Mouse (Mus musculus) CD4-positive, CD25-positive, alpha-beta regulatory T cell, adult 2 months (primary cell): ENCODE results near the gene Mtif2.
A peak's percentile ranks its signal among the peaks of the same experiment; 100 is the strongest.
"Not testable (repeated sequence)": the region's sequence is repeated elsewhere in the genome, so short reads cannot be mapped to it uniquely, and the experiment has no call there.

Source experiments
- DNase-seq: peaks from one replicate; pipeline ENCODE4 v3.0.0-alpha.2; 2012; ENCODE audit warnings: low read depth, low spot score

Gene Mtif2

DNA sequence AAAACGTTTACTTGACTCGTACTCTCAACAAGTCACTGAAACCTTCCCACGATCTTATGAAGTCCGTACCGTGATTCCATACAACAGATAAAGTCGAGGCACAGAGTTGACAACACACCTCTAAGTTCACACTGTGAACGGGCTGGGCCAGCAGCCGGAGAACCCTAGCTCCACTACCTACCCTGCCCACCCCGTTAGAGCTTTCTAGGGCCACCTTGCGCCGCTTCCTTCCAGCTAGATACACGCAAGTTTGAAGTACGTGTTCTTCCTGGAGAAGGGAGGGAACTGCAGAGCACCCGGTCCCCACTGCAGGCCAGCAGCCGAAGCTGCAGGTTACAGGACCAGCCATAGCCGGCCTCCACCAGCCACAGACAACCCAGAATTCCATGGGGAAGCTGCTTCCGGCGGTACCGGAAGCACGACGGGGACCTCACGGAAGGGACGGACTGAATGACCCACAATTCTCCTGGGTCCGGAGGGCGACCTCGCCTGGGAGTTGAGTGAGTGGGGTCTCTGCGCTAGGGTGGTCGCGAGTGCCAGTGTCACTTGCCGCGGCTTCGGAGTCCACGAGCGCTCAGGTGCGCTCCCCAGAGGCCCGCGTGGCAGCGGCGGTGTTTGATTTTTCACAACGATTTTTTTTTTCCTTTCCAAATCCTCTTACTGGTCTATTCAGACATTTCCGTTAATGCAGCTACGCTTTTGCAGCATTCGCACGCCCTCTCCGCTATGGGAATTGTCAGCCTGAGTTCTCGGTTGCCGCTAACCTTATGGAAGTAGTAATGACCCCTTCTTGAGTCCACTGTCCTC is at the start of gene Mtif2:
TSS of gene Mtif2 (plus strand) at position 421 of the 807 bp plus-strand sequence.
- peak; percentile 69 for DNase-seq

DNA sequence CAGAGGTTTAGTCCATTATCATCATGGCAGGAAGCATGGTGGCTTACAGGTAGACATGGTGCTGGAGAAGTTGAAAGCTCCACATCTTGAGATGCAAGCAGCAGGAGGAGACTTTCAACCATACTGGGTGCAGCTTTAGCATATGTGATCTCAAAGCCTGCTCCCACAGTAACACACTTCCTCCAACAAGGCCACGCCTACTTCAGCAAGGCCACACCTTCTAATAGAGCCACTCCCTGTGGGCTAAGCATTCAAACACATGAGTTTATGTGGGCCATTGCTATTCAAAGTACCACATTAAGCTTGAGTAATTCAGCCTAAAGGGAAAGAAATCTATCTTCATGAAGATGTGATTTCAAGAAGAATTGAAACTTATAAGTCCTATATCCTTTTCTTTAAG is 33.1 kb upstream of the Mtif2 start:
- no peak for DNase-seq

- no peak for DNase-seq
These were observed 29.2 kb upstream of the Mtif2 start for GRCm38 (mm10) chr11:29496962-29497361.

DNA sequence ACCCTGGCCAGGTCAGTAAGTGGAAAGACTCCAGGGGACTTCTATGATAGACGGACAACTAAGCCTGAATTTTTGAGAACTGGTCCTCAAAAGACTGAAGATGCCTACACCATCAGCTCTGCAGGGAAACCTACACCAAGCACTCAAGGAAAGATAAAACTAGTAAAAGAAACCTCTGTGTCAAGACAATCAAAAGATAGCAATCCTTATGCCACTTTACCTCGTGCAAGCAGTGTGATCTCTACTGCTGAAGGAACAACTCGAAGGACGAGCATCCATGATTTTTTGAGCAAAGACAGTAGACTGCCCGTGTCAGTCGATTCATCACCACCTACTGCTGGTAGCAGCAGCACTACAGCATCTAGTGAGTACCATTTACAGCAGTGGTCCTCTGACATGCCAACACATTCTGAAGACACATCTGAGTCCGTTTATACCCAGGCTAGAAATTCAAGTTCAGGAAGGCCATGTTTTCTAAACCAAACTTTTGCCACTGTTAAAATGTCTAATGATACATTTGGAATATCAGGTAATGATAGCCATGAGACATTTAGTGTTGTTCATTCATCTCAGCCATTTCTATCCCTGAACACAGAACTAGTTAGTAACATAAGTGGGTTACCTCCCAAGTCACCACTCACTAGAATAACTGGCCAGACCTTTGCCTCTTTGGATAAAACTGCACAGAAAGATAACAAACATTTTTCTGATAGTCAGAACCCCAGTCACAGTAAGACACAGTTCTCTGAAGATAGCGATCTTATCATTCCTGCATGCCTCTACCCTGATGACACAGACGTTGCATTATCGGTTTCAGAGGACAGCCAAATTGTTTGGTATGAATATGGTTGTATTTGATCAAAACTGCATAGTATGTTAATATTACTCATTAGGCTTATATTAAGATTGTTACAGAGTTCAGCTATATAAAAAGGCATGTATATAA is 22.0 kb upstream of the Mtif2 start:
- no peak for DNase-seq

DNA sequence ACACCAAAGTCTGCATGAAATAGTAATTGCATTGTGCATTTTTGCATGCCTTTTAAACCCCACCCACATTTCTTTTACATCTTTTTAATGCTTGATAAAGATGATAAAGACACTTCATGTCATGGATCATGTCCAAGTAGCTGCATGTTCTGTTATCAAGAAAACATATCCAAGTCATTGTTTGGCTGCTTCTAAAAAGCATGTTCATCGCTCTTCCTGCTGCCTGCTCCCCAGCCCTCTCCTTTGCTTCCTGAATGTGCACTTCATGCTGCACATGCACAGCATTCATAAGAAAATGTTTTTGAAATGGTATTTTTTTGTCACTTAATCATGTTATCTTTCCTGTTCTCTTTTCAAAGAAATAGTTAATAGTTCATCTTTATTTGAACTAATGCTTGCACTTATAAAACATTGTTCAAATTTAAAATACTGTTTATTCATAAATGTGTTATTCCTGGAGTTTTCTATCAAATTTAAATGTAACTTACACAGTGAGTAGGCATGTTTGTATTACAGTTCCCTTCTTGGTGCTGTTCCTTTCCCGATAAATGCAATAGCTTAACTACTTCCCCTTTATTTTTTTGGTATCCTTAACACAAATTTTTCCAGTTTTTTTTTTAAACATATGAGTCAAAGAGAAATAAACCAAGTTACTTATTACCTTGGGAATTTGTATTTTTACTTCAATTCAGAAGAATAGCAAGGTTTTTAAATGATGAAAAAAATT is 21.1 kb upstream of the Mtif2 start:
- no peak for DNase-seq

DNA sequence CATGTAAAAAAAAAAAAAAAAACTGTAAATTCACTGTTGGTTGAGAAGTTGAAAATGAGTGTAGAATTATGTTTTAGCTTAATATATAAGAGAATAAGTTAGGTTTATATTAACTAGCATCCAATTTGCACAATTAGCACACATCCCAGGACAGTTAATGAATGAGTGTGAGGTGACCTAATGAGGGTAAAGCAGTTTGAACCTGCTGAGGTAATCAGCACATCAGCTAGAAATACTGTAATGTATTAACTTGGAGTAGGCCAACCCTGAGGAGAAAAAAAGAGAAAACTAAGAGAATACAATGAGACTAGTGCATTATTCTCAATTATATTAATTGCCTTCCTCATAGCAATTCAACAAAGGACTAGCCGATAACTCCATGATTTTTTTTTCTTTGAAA is 16.8 kb upstream of the Mtif2 start:
- no peak for DNase-seq

GRCm38 (mm10) chr11:29512818-29513535 is 13.2 kb upstream of the Mtif2 start:
- no peak for DNase-seq

GRCm38 (mm10) chr11:29514325-29514681 is 11.9 kb upstream of the Mtif2 start:
- peak; percentile 10 for DNase-seq

DNA sequence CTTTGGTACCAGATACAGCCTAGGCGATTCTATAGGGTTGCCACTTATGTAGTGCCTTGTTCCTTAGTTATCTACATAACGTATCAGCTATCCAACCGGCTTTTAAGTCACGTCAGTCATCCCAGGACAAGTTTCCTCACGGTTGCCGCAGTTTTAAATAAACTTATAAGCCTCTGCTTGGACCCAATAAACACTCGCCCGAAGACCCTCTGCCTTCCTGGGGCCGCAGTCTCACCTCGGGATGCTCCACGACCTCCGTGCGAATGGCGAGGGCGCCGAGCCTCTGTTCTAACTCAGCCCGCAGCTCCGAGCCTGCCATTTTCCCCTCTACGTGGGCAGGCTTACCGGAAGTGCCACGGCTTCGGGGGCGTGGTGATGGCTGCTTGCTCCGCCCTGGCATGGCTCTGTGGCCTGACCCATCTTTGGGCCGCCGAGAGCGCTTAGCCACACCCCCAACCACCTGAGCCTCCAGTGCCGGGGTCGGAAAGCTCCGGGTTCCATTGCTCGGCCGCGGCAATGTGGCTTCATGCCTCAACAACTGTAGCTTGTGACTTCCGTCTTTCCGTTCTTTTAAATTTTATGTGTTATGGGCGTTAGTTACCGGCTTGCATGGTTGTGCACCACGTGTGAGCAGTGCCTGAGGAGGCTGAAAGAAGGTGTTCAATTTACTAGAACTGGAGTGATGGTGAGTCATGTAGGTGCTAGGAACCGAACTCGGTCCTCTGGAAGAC is 11.4 kb upstream of the Mtif2 start, which contains the start of gene Prorsd1:
TSS of gene Prorsd1 (minus strand) at position 352 of the 731 bp plus-strand sequence.
- peak; percentile 96 for DNase-seq

GRCm38 (mm10) chr11:29538201-29538600 is 12.0 kb downstream of the Mtif2 start:
- DNase-seq = no peak

GRCm38 (mm10) chr11:29544225-29544945 is 18.2 kb downstream of the Mtif2 start:
- no peak for DNase-seq

- not testable (repeated sequence) for DNase-seq
These were observed 19.0 kb downstream of the Mtif2 start for GRCm38 (mm10) chr11:29545150-29545752.

DNA sequence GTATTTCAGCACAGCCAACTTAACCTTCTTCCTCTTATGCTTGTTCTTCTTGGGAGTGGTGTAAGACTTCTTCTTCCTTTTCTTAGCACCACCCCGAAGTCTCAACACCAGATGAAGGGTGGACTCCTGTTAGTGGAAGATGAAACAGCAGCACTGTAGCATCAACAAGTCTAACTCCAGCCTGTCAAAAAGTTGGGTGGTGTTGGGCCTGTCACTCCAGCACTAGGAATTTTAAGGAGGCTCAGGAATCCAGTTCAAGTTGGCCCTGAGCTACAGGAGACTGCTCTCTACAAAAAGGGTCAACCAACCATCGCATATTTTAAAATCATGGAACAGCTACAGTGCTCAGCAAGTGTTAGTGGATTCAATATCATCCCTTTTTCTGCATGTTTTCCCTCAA is 20.1 kb downstream of the Mtif2 start:
- DNase-seq = not testable (repeated sequence)

DNA sequence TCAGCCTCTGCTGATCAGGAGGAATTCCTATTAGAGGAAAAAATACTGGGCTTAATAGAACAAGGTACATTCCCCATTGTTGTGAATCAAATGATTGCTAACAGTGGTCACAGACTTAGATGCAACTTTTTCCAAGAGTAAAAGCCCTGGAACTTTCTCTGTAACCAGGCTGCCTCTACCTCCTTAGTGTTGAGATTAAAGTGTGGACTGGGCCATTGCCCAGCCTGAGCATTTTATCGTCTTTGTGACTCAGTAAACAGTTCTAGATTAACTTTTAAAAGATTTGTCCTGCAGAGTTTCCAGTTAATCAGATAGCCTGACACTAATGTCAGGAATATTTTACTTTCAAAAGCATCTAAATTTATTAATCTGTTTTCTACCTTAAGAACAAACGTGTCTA is 20.6 kb downstream of the Mtif2 start:
- no peak for DNase-seq

- DNase-seq = no peak
These were observed 21.1 kb downstream of the Mtif2 start for GRCm38 (mm10) chr11:29547249-29547751.

DNA sequence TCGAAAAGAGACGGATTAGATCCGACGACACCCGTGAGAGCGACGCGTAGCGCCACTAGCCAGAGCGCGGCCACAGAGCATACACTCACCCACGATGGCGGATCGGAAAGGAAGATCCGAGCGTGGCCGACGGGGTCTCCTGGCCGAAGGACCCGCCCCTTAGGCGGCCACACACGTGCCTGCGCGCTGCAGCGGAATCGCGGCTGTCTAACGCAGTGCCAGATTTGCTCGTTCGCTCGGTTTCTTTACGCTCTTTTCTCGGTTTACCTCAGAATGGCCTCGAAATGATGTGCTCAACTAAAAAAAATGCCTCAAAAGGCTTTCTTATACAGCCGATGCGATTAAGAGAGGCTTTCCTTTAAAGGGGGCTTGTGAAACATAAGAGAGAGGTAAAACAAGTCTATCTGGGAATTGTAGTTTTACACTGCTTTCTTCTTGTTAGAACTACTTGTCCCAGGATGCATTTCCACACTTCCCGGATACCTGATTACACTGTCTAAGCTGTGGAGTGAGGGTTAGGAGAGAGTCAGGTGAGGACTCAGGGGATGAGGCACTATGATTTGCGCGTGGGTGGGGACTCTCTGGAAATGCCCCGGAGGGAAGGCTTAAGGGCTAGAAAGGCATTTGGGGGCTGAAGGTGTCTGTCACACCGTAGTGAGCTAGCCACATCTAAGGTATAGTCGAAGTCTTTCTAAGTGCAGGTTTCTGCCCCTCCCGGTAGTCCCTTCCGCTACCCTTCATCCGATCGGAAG is 21.7 kb downstream of the Mtif2 start, which contains the start of the genes Clhc1 and Rps27a:
TSS of gene Clhc1 (plus strand) at position 199 of the 752 bp plus-strand sequence.
TSS of gene Rps27a (minus strand) at position 358 of the 752 bp plus-strand sequence.
- DNase-seq = peak; percentile 96

GRCm38 (mm10) chr11:29548504-29549424 is 22.6 kb downstream of the Mtif2 start:
- peak; percentile 23 for DNase-seq
